Comparison of ENCODE assay signal across 8 mouse cellular contexts in genomic region chr9:22389736-22390245, GRCm38 (mm10). TPM values are rescaled to one million over a fixed set of nuclear protein-coding genes. Genes with fewer than 3 reads are reported as not detected.
DNase-seq lines count a peak whose midpoint lies in the region; ATAC-seq and TF ChIP-seq lines count a peak whose summit lies in the region.

No protein-coding gene starts in this region.

- no peak for ATAC-seq in lung, embryonic 14.5 days (ENCODE audit: insufficient read depth)
- no peak for ATAC-seq in embryonic facial prominence, embryonic 15.5 days (ENCODE audit: insufficient number of reproducible peaks, low FRiP score, low TSS enrichment, low read depth)

- H3K36me3 ChIP-seq in lung, embryonic 14.5 days (ENCODE audit: insufficient read depth), result no peaks in the 10 kb centered on the region
- no peaks in the 10 kb centered on the region for H3K36me3 ChIP-seq in embryonic facial prominence, embryonic 15.5 days
- H3K36me3 ChIP-seq in limb, embryonic 10.5 days, result peaks cover 13% of the 10 kb centered on the region
- no peaks in the 10 kb centered on the region for H3K36me3 ChIP-seq in small intestine, adult 2 months (ENCODE audit: control insufficient read depth, insufficient read depth, low read length)

- TF ChIP-seq POLR2A in small intestine, adult 2 months (IDR thresholded peaks at IDR 0.05; ENCODE audit: low read depth, low read length), result no peak

- no peak for TF ChIP-seq CTCF in lung, embryonic 14.5 days (IDR thresholded peaks at IDR 0.05; ENCODE audit: low read depth)
- TF ChIP-seq CTCF in small intestine, adult 2 months (IDR thresholded peaks at IDR 0.05; ENCODE audit: extremely low read depth, insufficient read length, insufficient replicate concordance, low read depth, low read length), result no peak

- H3K9me3 ChIP-seq in lung, embryonic 14.5 days (ENCODE audit: low read depth, low read length), result no peaks in the 10 kb centered on the region
- H3K9me3 ChIP-seq in embryonic facial prominence, embryonic 15.5 days (replicated peaks), result no peaks in the 10 kb centered on the region
- no peaks in the 10 kb centered on the region for H3K9me3 ChIP-seq in limb, embryonic 10.5 days (replicated peaks)

- peak overlapping the region; percentile 86 for H3K4me3 ChIP-seq in lung, embryonic 14.5 days (ENCODE audit: low read depth, low read length)
- peak overlapping the region; percentile 86 for H3K4me3 ChIP-seq in embryonic facial prominence, embryonic 15.5 days (replicated peaks)
- peak overlapping the region; percentile 95 for H3K4me3 ChIP-seq in limb, embryonic 10.5 days
- H3K4me3 ChIP-seq in small intestine, adult 2 months (ENCODE audit: low read depth, low read length), result no peak overlapping the region

- peak overlapping the region; percentile 95 for H3K27ac ChIP-seq in lung, embryonic 14.5 days (ENCODE audit: low read depth)
- peak overlapping the region; percentile 90 for H3K27ac ChIP-seq in embryonic facial prominence, embryonic 15.5 days (replicated peaks)
- H3K27ac ChIP-seq in limb, embryonic 10.5 days, result peak overlapping the region; percentile 90
- H3K27ac ChIP-seq in small intestine, adult 2 months (ENCODE audit: insufficient read depth, low read depth, low read length), result peak overlapping the region; percentile 60; the same call in 1 of the 2 replicates

- WGBS in lung, embryonic 14.5 days, result 56% methylated on average over 6 of the region's 6 CpGs
- 69% methylated on average over 6 of the region's 6 CpGs for WGBS in embryonic facial prominence, embryonic 15.5 days
- 71% methylated on average over 6 of the region's 6 CpGs for WGBS in limb, embryonic 10.5 days
- WGBS in small intestine, adult 2 months, result 53% methylated on average over 6 of the region's 6 CpGs

- DNase-seq in lung, embryonic 14.5 days, result peak; percentile 26
- no peak for DNase-seq in lung, postnatal 36 days
- DNase-seq in limb, embryonic 10.5 days (ENCODE audit: low spot score), result no peak
- no peak for DNase-seq in spleen, adult 18-20 months
- no peak for DNase-seq in ovary, postnatal 36 days (ENCODE audit: low spot score)
- no peak for DNase-seq in adrenal gland, postnatal 14 days

- H3K4me2 ChIP-seq in lung, embryonic 14.5 days, result peak overlapping the region; percentile 80
- H3K4me2 ChIP-seq in embryonic facial prominence, embryonic 15.5 days (replicated peaks), result peak overlapping the region; percentile 69

- H3K9ac ChIP-seq in lung, embryonic 14.5 days, result peak overlapping the region; percentile 88
- H3K9ac ChIP-seq in embryonic facial prominence, embryonic 15.5 days, result no peak overlapping the region

- no peaks in the 10 kb centered on the region for H3K27me3 ChIP-seq in lung, embryonic 14.5 days (ENCODE audit: insufficient read depth, low read length)
- no peaks in the 10 kb centered on the region for H3K27me3 ChIP-seq in embryonic facial prominence, embryonic 15.5 days
- no peaks in the 10 kb centered on the region for H3K27me3 ChIP-seq in limb, embryonic 10.5 days (ENCODE audit: low read depth, poor library complexity, severe bottlenecking)
- no peaks in the 10 kb centered on the region for H3K27me3 ChIP-seq in small intestine, adult 2 months (ENCODE audit: control insufficient read depth, insufficient read depth, low read length)

- H3K4me1 ChIP-seq in lung, embryonic 14.5 days (ENCODE audit: insufficient read depth), result peaks cover 13% of the 10 kb centered on the region
- peaks cover 19% of the 10 kb centered on the region; the same call in 1 of the 2 replicates for H3K4me1 ChIP-seq in embryonic facial prominence, embryonic 15.5 days
- H3K4me1 ChIP-seq in limb, embryonic 10.5 days, result peaks cover 23% of the 10 kb centered on the region
- no peaks in the 10 kb centered on the region; the same call in none of the 2 replicates for H3K4me1 ChIP-seq in small intestine, adult 2 months (ENCODE audit: control insufficient read depth, insufficient read depth, insufficient read length, low read length)

RNA-seq across cellular contexts. Expression of gene Anln, which starts 0.8 kb away (rescaled TPM):
- polyA plus RNA-seq in lung, embryonic 14.5 days (2014; fragmentation: Nextera tagmentation; extraction: Ambion mirVana), result 68.6 and 74.1 TPM in 2 replicates
- polyA plus RNA-seq in embryonic facial prominence, embryonic 15.5 days (2015; fragmentation: Nextera tagmentation; extraction: Ambion mirVana), result 30.2 and 35.7 TPM in 2 replicates
- 41.7 and 48.6 TPM in 2 replicates for polyA plus RNA-seq in limb, embryonic 10.5 days (2016; fragmentation: Nextera tagmentation; extraction: Ambion mirVana)
- polyA plus RNA-seq in small intestine, adult 2 months (2012; rRNA removed), result 0.99 and 1.3 TPM in 2 replicates
- total RNA-seq in adrenal gland, postnatal 14 days (2021), result 16.4 and 17.5 TPM in 2 replicates

RNA-seq across cellular contexts. Expression of gene 9530077C05Rik, which starts 21.5 kb away (rescaled TPM):
- polyA plus RNA-seq in lung, embryonic 14.5 days (2014; fragmentation: Nextera tagmentation; extraction: Ambion mirVana), result 4.9 and 5.6 TPM in 2 replicates
- polyA plus RNA-seq in embryonic facial prominence, embryonic 15.5 days (2015; fragmentation: Nextera tagmentation; extraction: Ambion mirVana), result 5.0 and 7.4 TPM in 2 replicates
- polyA plus RNA-seq in limb, embryonic 10.5 days (2016; fragmentation: Nextera tagmentation; extraction: Ambion mirVana), result 6.5 TPM in 2 replicates
- polyA plus RNA-seq in small intestine, adult 2 months (2012; rRNA removed), result 0.20 and 0.23 TPM in 2 replicates
- 3.6 and 4.9 TPM in 2 replicates for total RNA-seq in adrenal gland, postnatal 14 days (2021)

Comparison
In these comparisons a context has a peak if more than half of its experiments do, and no peak if none do; other contexts are left out.
1. RNA of gene Anln, which starts 0.8 kb away (polyA plus RNA-seq): 68.6 to 74.1 TPM in lung, embryonic 14.5 days, 41.7 to 48.6 TPM in limb, embryonic 10.5 days and 30.2 to 35.7 TPM in embryonic facial prominence, embryonic 15.5 days; 0.99 to 1.3 TPM in small intestine, adult 2 months; every median in the first group is over 10 times any median in the second.
2. Peak in every context shown above with its lines, with median percentiles within 50 percentile points of each other: H3K27ac ChIP-seq.